Mouse (Mus musculus) midbrain, embryonic 12.5 days (tissue): ENCODE data around the gene Ttc23. TPM values are rescaled to one million over a fixed set of nuclear protein-coding genes. Genes with fewer than 3 reads are reported as not detected.
A peak's percentile ranks its signal among the peaks of the same experiment; 100 is the strongest.

Experiments
- ATAC-seq: fragments of 200-750 bp; cut with Nextera tagmentation; 2 replicates; pipeline ENCODE4 v1.8.0; 2017; ENCODE audit warnings: low read depth, moderate TSS enrichment, moderate library complexity; ENCODE audit not compliant: low FRiP score
- H3K27ac ChIP-seq: fragments of 300-500 bp; sonication (generic); replicated peaks from 2 replicates; pipeline ENCODE4 v1.5.1; 2016; ENCODE audit warnings: mild to moderate bottlenecking
- H3K27me3 ChIP-seq: fragments of 300-500 bp; sonication (generic); 2 replicates; pipeline ENCODE4 v1.6.1; 2016; ENCODE audit warnings: mild to moderate bottlenecking
- H3K36me3 ChIP-seq: fragments of 300-500 bp; sonication (generic); 2 replicates; pipeline ENCODE4 v1.6.1; 2016
- H3K4me1 ChIP-seq: fragments of 300-500 bp; sonication (generic); 2 replicates; pipeline ENCODE4 v1.6.1; 2016
- H3K4me2 ChIP-seq: fragments of 300-500 bp; sonication (generic); replicated peaks from 2 replicates; pipeline ENCODE4 v1.6.1; 2016; ENCODE audit warnings: mild to moderate bottlenecking, moderate library complexity
- H3K4me3 ChIP-seq: fragments of 300-500 bp; sonication (generic); 2 replicates; pipeline ENCODE4 v1.5.1; 2016; ENCODE audit warnings: mild to moderate bottlenecking
- H3K9ac ChIP-seq: fragments of 300-500 bp; sonication (generic); replicated peaks from 2 replicates; pipeline ENCODE4 v1.6.1; 2016; ENCODE audit warnings: mild to moderate bottlenecking, moderate library complexity
- H3K9me3 ChIP-seq: fragments of 300-500 bp; sonication (generic); 2 replicates; pipeline ENCODE4 v1.6.1; 2016; ENCODE audit warnings: mild to moderate bottlenecking
- WGBS: fragments of 180-500 bp; shearing (Covaris S2); methylation state at CpG from one replicate; pipeline ENCODE4 v1.1.7; 2016; 5-methylcytosine and 5-hydroxymethylcytosine counted together
- polyA plus RNA-seq: library from polyadenylated mRNA; unstranded; fragments of >200 nt; fragmentation: Nextera tagmentation; extraction: Ambion mirVana; gene quantifications from 2 replicates; pipeline ENCODE4 v1.2.1, GENCODE M21; 2016

Gene Ttc23
- polyA plus RNA-seq, 1 experiment from 2014 or later: 28.8 TPM

- Histone ChIP-seq H3K4me2 (peak overlapping the region; percentile 100), H3K9ac (peak overlapping the region; percentile 63; the same call in 1 of the 2 replicates), H3K27ac (no peak overlapping the region), H3K4me3 (peak overlapping the region; percentile 61), H3K36me3 (no peaks in the 10 kb centered on the region), H3K4me1 (peaks cover 18% of the 10 kb centered on the region), H3K9me3 (no peaks in the 10 kb centered on the region), H3K27me3 (peaks cover 44% of the 10 kb centered on the region)
- 2% methylated on average over 19 of the region's 19 CpGs for WGBS
- no peak; the same call in 1 of the 2 replicates for ATAC-seq
These were observed 111.3 kb downstream of the Ttc23 start for GRCm38 (mm10) chr7:67758506-67758857.

DNA sequence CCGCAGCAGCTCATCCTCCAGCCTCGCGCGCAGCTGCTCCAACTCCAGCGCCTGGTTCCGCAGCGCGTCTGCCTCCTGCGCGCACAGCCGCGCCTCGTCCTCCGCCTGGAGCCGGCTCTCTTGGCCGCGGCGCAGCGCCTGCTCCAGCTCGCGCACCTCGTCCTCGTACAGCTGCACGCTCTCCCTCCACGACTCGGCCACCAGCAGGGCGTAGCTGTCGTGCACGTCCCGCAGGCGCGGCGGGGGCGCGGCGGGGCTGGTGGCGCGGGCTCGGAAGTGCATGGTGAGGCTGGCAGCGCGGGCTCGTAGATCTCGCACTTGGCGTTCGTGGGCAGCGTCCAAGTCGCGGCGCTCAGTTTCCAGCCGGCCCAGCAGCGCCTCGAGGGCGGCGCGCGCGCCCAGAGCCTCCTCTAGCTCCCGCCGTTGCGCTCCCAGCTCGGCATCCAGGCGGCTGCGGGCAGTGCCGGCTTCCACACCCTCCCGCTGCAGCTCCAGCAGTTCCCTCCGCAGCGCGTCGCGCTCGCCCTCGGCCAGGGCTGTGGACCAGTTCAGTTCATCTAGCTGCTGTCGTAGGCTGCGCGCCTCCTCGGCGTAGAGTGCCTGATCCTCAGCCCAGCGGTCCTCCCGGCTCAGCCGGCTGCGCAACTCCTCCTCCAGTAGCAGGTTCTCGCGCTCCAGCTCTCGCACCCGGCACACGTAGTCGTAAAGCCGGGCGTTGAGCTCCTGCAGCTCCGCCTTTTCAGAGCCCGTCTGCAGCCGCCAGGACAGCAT, 111.8 kb downstream of the Ttc23 start:
- Histone ChIP-seq H3K4me1 (peaks cover 18% of the 10 kb centered on the region), H3K27me3 (peaks cover 44% of the 10 kb centered on the region), H3K9ac (peak overlapping the region; percentile 63), H3K4me2 (peak overlapping the region; percentile 100), H3K4me3 (peak overlapping the region; percentile 61), H3K27ac (peak overlapping the region; percentile 43; the same call in 1 of the 2 replicates), H3K9me3 (no peaks in the 10 kb centered on the region), H3K36me3 (no peaks in the 10 kb centered on the region)
- under 1% methylated on average over 92 of the region's 92 CpGs for WGBS
- peak; percentile 79 for ATAC-seq

DNA sequence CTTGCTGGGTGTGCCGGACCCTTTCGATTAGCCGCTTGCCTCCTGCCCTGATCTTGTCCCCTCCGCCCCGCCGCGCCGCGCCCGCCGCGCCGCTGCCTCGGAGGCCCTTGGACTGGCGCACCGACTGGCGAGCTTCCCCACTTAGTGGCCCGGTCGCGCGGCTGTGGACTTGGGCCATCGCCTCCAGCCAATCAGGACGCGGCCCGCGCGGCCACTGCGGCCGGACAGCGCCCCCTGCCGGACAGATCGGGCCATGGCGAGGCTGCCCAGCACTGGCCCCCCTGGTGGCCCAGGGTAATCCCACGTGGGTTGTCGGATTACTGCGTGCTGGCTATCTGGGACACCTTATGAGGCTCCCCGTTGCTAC, 112.4 kb downstream of the Ttc23 start, which contains the start of gene Synm:
Synm (minus strand) TSS at position 114 of the 367 bp plus-strand sequence.
- H3K4me3 ChIP-seq: peak within 1 kb of the TSS; percentile 61
- peaks cover 18% of the 10 kb centered on the region for H3K4me1 ChIP-seq
- no peaks in the 10 kb centered on the region for H3K36me3 ChIP-seq
- 1% methylated on average over 36 of the region's 37 CpGs for WGBS
- peak; percentile 93 for ATAC-seq
- H3K9me3 ChIP-seq: no peaks in the 10 kb centered on the region
- H3K9ac ChIP-seq: peak within 1 kb of the TSS; percentile 63
- H3K27me3 ChIP-seq: peaks cover 47% of the 10 kb centered on the region
- H3K27ac ChIP-seq: peak within 1 kb of the TSS; percentile 43; the same call in 1 of the 2 replicates
- peak within 1 kb of the TSS; percentile 100 for H3K4me2 ChIP-seq

- H3K4me1 ChIP-seq: peaks cover 7% of the 10 kb centered on the region
- no peaks in the 10 kb centered on the region for H3K9me3 ChIP-seq
- H3K27me3 ChIP-seq: peaks cover 37% of the 10 kb centered on the region
- 78% methylated on average over 3 of the region's 3 CpGs for WGBS
- no peak overlapping the region for H3K4me3 ChIP-seq
- ATAC-seq: no peak
- H3K9ac ChIP-seq: no peak overlapping the region
- H3K36me3 ChIP-seq: no peaks in the 10 kb centered on the region
- no peak overlapping the region for H3K27ac ChIP-seq
- no peak overlapping the region for H3K4me2 ChIP-seq
These were observed 116.4 kb downstream of the Ttc23 start for GRCm38 (mm10) chr7:67763625-67764024.

DNA sequence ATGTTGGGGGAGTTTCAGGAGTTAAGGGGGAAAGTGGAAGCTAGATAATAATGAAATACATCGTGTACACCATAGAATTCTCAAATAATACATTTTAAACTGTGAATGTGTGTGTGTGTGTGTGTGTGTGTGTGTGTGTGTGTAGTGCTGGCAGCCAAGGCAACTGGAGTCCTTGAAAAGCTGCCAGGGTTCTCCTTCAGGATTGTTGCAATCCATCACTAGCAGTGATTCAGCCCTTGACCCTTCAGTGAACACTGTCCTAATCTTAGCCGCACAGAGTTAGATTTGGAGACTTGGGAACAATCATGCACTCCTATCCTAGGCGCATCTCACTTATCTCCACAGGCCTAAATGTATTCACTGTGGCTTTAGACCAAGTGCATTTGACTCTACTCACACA, 120.9 kb downstream of the Ttc23 start:
- 93% methylated on average over 3 of the region's 3 CpGs for WGBS
- no peaks in the 10 kb centered on the region for H3K9me3 ChIP-seq
- no peak overlapping the region for H3K4me2 ChIP-seq
- no peaks in the 10 kb centered on the region for H3K36me3 ChIP-seq
- no peak overlapping the region for H3K9ac ChIP-seq
- H3K4me1 ChIP-seq: no peaks in the 10 kb centered on the region
- H3K27ac ChIP-seq: no peak overlapping the region
- no peak for ATAC-seq
- H3K27me3 ChIP-seq: peaks cover 15% of the 10 kb centered on the region
- no peak overlapping the region for H3K4me3 ChIP-seq

- ATAC-seq: no peak
- 93% methylated on average over 5 of the region's 5 CpGs for WGBS
These were observed 122.3 kb downstream of the Ttc23 start for GRCm38 (mm10) chr7:67769487-67769886.

GRCm38 (mm10) chr7:67772231-67772630, 125.0 kb downstream of the Ttc23 start:
- 92% methylated on average over 9 of the region's 9 CpGs for WGBS
- Histone ChIP-seq H3K4me1 (no peaks in the 10 kb centered on the region; the same call in 1 of the 2 replicates), H3K36me3 (no peaks in the 10 kb centered on the region), H3K27me3 (no peaks in the 10 kb centered on the region), H3K9me3 (no peaks in the 10 kb centered on the region), H3K9ac (no peak overlapping the region), H3K4me2 (no peak overlapping the region), H3K4me3 (no peak overlapping the region), H3K27ac (no peak overlapping the region)
- ATAC-seq: no peak

More at GRCm38 (mm10) chr7:67769487-67769886, 122.3 kb downstream of the Ttc23 start:
- Histone ChIP-seq H3K36me3 (no peaks in the 10 kb centered on the region), H3K4me1 (no peaks in the 10 kb centered on the region), H3K27ac (no peak overlapping the region), H3K9ac (no peak overlapping the region), H3K9me3 (no peaks in the 10 kb centered on the region), H3K27me3 (peaks cover 13% of the 10 kb centered on the region), H3K4me2 (no peak overlapping the region), H3K4me3 (no peak overlapping the region)

GRCm38 (mm10) chr7:67775623-67776022, 128.4 kb downstream of the Ttc23 start:
- Histone ChIP-seq H3K9me3 (no peaks in the 10 kb centered on the region), H3K4me1 (no peaks in the 10 kb centered on the region; the same call in 1 of the 2 replicates), H3K36me3 (no peaks in the 10 kb centered on the region), H3K4me3 (no peak overlapping the region), H3K27ac (no peak overlapping the region), H3K9ac (no peak overlapping the region), H3K27me3 (no peaks in the 10 kb centered on the region), H3K4me2 (no peak overlapping the region)
- no peak for ATAC-seq
- 81% methylated on average over 3 of the region's 3 CpGs for WGBS

GRCm38 (mm10) chr7:67776636-67777305, 129.6 kb downstream of the Ttc23 start:
- Histone ChIP-seq H3K9me3 (no peaks in the 10 kb centered on the region), H3K27me3 (no peaks in the 10 kb centered on the region), H3K36me3 (no peaks in the 10 kb centered on the region), H3K4me1 (no peaks in the 10 kb centered on the region; the same call in 1 of the 2 replicates), H3K4me2 (no peak overlapping the region), H3K27ac (no peak overlapping the region), H3K9ac (no peak overlapping the region), H3K4me3 (no peak overlapping the region)
- 41% methylated on average over 12 of the region's 12 CpGs for WGBS
- no peak for ATAC-seq

- Histone ChIP-seq H3K4me3 (no peak overlapping the region), H3K4me2 (no peak overlapping the region), H3K4me1 (no peaks in the 10 kb centered on the region), H3K9me3 (no peaks in the 10 kb centered on the region), H3K36me3 (no peaks in the 10 kb centered on the region), H3K27me3 (no peaks in the 10 kb centered on the region), H3K27ac (no peak overlapping the region), H3K9ac (no peak overlapping the region)
- 70% methylated on average over 2 of the region's 2 CpGs for WGBS
- ATAC-seq: no peak
These were observed 140.7 kb downstream of the Ttc23 start for GRCm38 (mm10) chr7:67787861-67788260.

- ATAC-seq: no peak
- WGBS: 14% methylated on average over 10 of the region's 10 CpGs
- no peak overlapping the region for H3K9ac ChIP-seq
- no peaks in the 10 kb centered on the region for H3K4me1 ChIP-seq
- H3K27me3 ChIP-seq: no peaks in the 10 kb centered on the region
- no peak overlapping the region for H3K27ac ChIP-seq
- no peak overlapping the region for H3K4me2 ChIP-seq
- H3K9me3 ChIP-seq: no peaks in the 10 kb centered on the region
- no peak overlapping the region for H3K4me3 ChIP-seq
- no peaks in the 10 kb centered on the region for H3K36me3 ChIP-seq
These were observed 141.5 kb downstream of the Ttc23 start for GRCm38 (mm10) chr7:67788713-67789112.

DNA sequence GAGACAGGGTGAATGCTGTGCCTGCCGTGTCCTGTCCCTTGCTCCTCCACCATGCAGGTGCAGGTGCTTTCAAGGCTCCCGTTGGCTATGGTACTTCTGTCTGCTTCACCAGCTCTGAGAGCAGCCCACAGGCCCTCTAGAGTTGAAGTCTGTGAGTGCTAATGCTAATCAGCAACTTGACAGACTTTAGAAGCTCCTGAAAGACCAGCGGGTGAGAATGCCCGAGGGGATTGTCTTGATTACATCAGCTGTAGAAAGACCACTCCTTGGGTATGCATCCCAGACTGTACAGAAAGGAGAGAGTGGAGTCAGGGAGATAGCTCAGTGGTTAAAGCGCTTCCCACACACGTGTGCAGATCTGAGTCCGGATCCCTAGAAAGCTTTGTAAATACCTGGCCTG, 144.0 kb downstream of the Ttc23 start:
- Histone ChIP-seq H3K36me3 (no peaks in the 10 kb centered on the region), H3K4me3 (no peak overlapping the region), H3K9me3 (no peaks in the 10 kb centered on the region), H3K4me2 (no peak overlapping the region), H3K27me3 (no peaks in the 10 kb centered on the region), H3K27ac (no peak overlapping the region), H3K4me1 (no peaks in the 10 kb centered on the region), H3K9ac (no peak overlapping the region)
- 64% methylated on average over 7 of the region's 7 CpGs for WGBS
- no peak for ATAC-seq
